Mouse (Mus musculus) MEL (cell line): ENCODE results near the gene Dnah17. TPM values are rescaled to one million over a fixed set of nuclear protein-coding genes. Genes with fewer than 3 reads are reported as not detected.

Source experiments
- DNase-seq: peaks from one replicate; pipeline ENCODE4 v3.0.0; 2011; ENCODE audit warnings: low read depth, low spot score
- H3K27ac ChIP-seq: 2 replicates; pipeline ENCODE4 v1.5.1; 2012; ENCODE audit warnings: low read depth, mild to moderate bottlenecking, control low read depth, low read length, moderate library complexity; ENCODE audit not compliant: control insufficient read depth
- H3K27me3 ChIP-seq, 2 experiments: fragments of 150-350 bp in 1 of 2; sonication (generic) in 1 of 2; 2 replicates each; pipeline ENCODE4 v1.6.1; 2012; ENCODE audit warnings: low read length in 2 of 2, mild to moderate bottlenecking in 2 of 2, improper control_type of control experiment in 1 of 2, moderate library complexity in 1 of 2; ENCODE audit not compliant: insufficient read depth in 2 of 2, control insufficient read depth in 1 of 2
- H3K36me3 ChIP-seq, 2 experiments: 2 replicates each; pipeline ENCODE4 v1.6.1; 2012 to 2014; ENCODE audit warnings: low read length in 2 of 2, improper control_type of control experiment in 1 of 2, inconsistent platforms in 1 of 2, mild to moderate bottlenecking in 1 of 2; ENCODE audit not compliant: insufficient read depth in 2 of 2, control insufficient read depth in 1 of 2
- H3K4me1 ChIP-seq, 2 experiments: fragments of 150-350 bp in 1 of 2; sonication (generic) in 1 of 2; 2 replicates each; pipeline ENCODE4 v1.6.1; 2012; ENCODE audit warnings: low read length in 2 of 2, improper control_type of control experiment in 1 of 2, mild to moderate bottlenecking in 1 of 2; ENCODE audit not compliant: insufficient read depth in 2 of 2, control insufficient read depth in 1 of 2
- H3K4me3 ChIP-seq, 2 experiments: fragments of 150-350 bp in 1 of 2; sonication (generic) in 1 of 2; 2 replicates each; pipeline ENCODE4 v1.5.1; 2012; ENCODE audit warnings: low read depth in 2 of 2, low read length in 2 of 2, mild to moderate bottlenecking in 2 of 2, moderate library complexity in 2 of 2, control low read depth in 1 of 2, improper control_type of control experiment in 1 of 2; ENCODE audit not compliant: control insufficient read depth in 1 of 2, insufficient read depth in 1 of 2
- H3K79me2 ChIP-seq: 2 replicates; pipeline ENCODE4 v1.6.1; 2012; ENCODE audit warnings: mild to moderate bottlenecking, low read length, moderate library complexity; ENCODE audit not compliant: control insufficient read depth, poor library complexity, insufficient read depth
- H3K9ac ChIP-seq: 2 replicates; pipeline ENCODE4 v1.6.1; 2012; ENCODE audit warnings: low read depth, mild to moderate bottlenecking, control low read depth, low read length, moderate library complexity; ENCODE audit not compliant: control insufficient read depth, poor library complexity, severe bottlenecking
- H3K9me3 ChIP-seq: fragments of 150-350 bp; sonication (generic); replicated peaks from 2 replicates; pipeline ENCODE4 v1.6.1; 2012; ENCODE audit warnings: mild to moderate bottlenecking, low read length, improper control_type of control experiment, moderate library complexity; ENCODE audit not compliant: insufficient read depth
- BHLHE40 ChIP-seq: IDR thresholded peaks from 2 replicates; pipeline ENCODE4 v1.6.1; 2012; ENCODE audit warnings: low read depth, mild to moderate bottlenecking, inconsistent platforms, low read length, improper control_type of control experiment, borderline replicate concordance
- CHD2 ChIP-seq: IDR thresholded peaks from 2 replicates; pipeline ENCODE4 v1.6.1; 2011; ENCODE audit warnings: low read length, improper control_type of control experiment
- E2F4 ChIP-seq: IDR thresholded peaks from 2 replicates; pipeline ENCODE4 v1.6.1; 2011; ENCODE audit warnings: low read depth, low read length, improper control_type of control experiment, borderline replicate concordance
- ELF1 ChIP-seq: IDR thresholded peaks from 2 replicates; pipeline ENCODE4 v1.6.1; 2014; ENCODE audit warnings: low read depth, mild to moderate bottlenecking, inconsistent platforms, low read length, improper control_type of control experiment, moderate library complexity
- ETS1 ChIP-seq: IDR thresholded peaks from 2 replicates; pipeline ENCODE4 v1.6.1; 2012; ENCODE audit warnings: low read depth, mild to moderate bottlenecking, inconsistent platforms, low read length, improper control_type of control experiment, moderate library complexity
- GABPA ChIP-seq: IDR thresholded peaks from 2 replicates; pipeline ENCODE4 v1.6.1; 2012; ENCODE audit warnings: low read depth, mild to moderate bottlenecking, inconsistent platforms, low read length, improper control_type of control experiment, moderate library complexity
- GATA1 ChIP-seq: IDR thresholded peaks from 2 replicates; pipeline ENCODE4 v1.6.1; 2011; ENCODE audit warnings: low read depth, low read length, improper control_type of control experiment
- HCFC1 ChIP-seq: IDR thresholded peaks from 2 replicates; pipeline ENCODE4 v1.6.1; 2012; ENCODE audit warnings: low read depth, mild to moderate bottlenecking, inconsistent platforms, low read length, improper control_type of control experiment, moderate library complexity
- JUND ChIP-seq: IDR thresholded peaks from 2 replicates; pipeline ENCODE4 v1.6.1; 2011; ENCODE audit warnings: low read depth, mild to moderate bottlenecking, improper control_type of control experiment, low read length
- MAFK ChIP-seq: IDR thresholded peaks from 2 replicates; pipeline ENCODE4 v1.6.1; 2011; ENCODE audit warnings: low read depth, mild to moderate bottlenecking, low read length, improper control_type of control experiment, borderline replicate concordance
- MAX ChIP-seq: IDR thresholded peaks from 2 replicates; pipeline ENCODE4 v1.6.1; 2011; ENCODE audit warnings: low read length, improper control_type of control experiment
- MAZ ChIP-seq: IDR thresholded peaks from 2 replicates; pipeline ENCODE4 v1.6.1; 2012; ENCODE audit warnings: low read depth, mild to moderate bottlenecking, inconsistent platforms, low read length, improper control_type of control experiment
- MEF2A ChIP-seq: IDR thresholded peaks from 2 replicates; pipeline ENCODE4 v1.6.1; 2014; ENCODE audit warnings: low read depth, mild to moderate bottlenecking, inconsistent platforms, low read length, improper control_type of control experiment; ENCODE audit not compliant: poor library complexity, insufficient replicate concordance, severe bottlenecking; ENCODE audit errors: extremely low read depth
- MXI1 ChIP-seq: IDR thresholded peaks from 2 replicates; pipeline ENCODE4 v1.6.1; 2011; ENCODE audit warnings: mild to moderate bottlenecking, low read depth, low read length, improper control_type of control experiment
- MYB ChIP-seq: IDR thresholded peaks from 2 replicates; pipeline ENCODE4 v1.6.1; 2011; ENCODE audit warnings: mild to moderate bottlenecking, low read depth, low read length, improper control_type of control experiment
- MYC ChIP-seq: IDR thresholded peaks from 2 replicates; pipeline ENCODE4 v1.6.1; 2011; ENCODE audit warnings: low read depth, mild to moderate bottlenecking, low read length, improper control_type of control experiment, moderate library complexity
- NELFE ChIP-seq: IDR thresholded peaks from 2 replicates; pipeline ENCODE4 v1.6.1; 2011; ENCODE audit warnings: low read depth, low read length, improper control_type of control experiment
- POLR2A ChIP-seq, 2 experiments: IDR thresholded peaks; 2 replicates each; pipeline ENCODE4 v1.6.1; 2011 to 2012; ENCODE audit warnings: low read length in 2 of 2, mild to moderate bottlenecking in 2 of 2, control low read depth in 1 of 2, improper control_type of control experiment in 1 of 2, low read depth in 1 of 2, moderate library complexity in 1 of 2; ENCODE audit not compliant: control insufficient read depth in 1 of 2, insufficient read depth in 1 of 2, poor library complexity in 1 of 2
- POLR2AphosphoS2 ChIP-seq: IDR thresholded peaks from 2 replicates; pipeline ENCODE4 v1.6.1; 2011; ENCODE audit warnings: low read length, improper control_type of control experiment
- RAD21 ChIP-seq: IDR thresholded peaks from 2 replicates; pipeline ENCODE4 v1.6.1; 2011; ENCODE audit warnings: mild to moderate bottlenecking, low read depth, low read length, improper control_type of control experiment
- SIN3A ChIP-seq: IDR thresholded peaks from 2 replicates; pipeline ENCODE4 v1.6.1; 2012; ENCODE audit warnings: low read length, improper control_type of control experiment, inconsistent platforms
- TAL1 ChIP-seq: IDR thresholded peaks from 2 replicates; pipeline ENCODE4 v1.6.1; 2012; ENCODE audit warnings: mild to moderate bottlenecking, inconsistent platforms, low read length, moderate library complexity, mixed read lengths
- TBP ChIP-seq: IDR thresholded peaks from 2 replicates; pipeline ENCODE4 v1.8.0; 2011; ENCODE audit warnings: low read depth, low read length, improper control_type of control experiment
- UBTF ChIP-seq: IDR thresholded peaks from 2 replicates; pipeline ENCODE4 v1.6.1; 2012; ENCODE audit warnings: low read depth, mild to moderate bottlenecking, inconsistent platforms, low read length, improper control_type of control experiment, moderate library complexity, borderline replicate concordance; ENCODE audit not compliant: insufficient read depth
- USF1 ChIP-seq: IDR thresholded peaks from 2 replicates; pipeline ENCODE4 v1.6.1; 2014; ENCODE audit warnings: low read depth, mild to moderate bottlenecking, inconsistent platforms, low read length, improper control_type of control experiment, moderate library complexity
- USF2 ChIP-seq, 2 experiments: IDR thresholded peaks; 2 replicates each; pipeline ENCODE4 v1.6.1; 2011 to 2012; ENCODE audit warnings: improper control_type of control experiment in 2 of 2, low read length in 2 of 2, borderline replicate concordance in 1 of 2, inconsistent platforms in 1 of 2, low read depth in 1 of 2, mild to moderate bottlenecking in 1 of 2; ENCODE audit not compliant: insufficient read depth in 1 of 2
- ZMIZ1 ChIP-seq: IDR thresholded peaks from 2 replicates; pipeline ENCODE4 v1.6.1; 2012; ENCODE audit warnings: low read depth, mild to moderate bottlenecking, inconsistent platforms, low read length, improper control_type of control experiment, moderate library complexity
- polyA plus RNA-seq, 2 experiments: library from polyadenylated mRNA; stranded (reverse) in 1 of 2; unstranded in 1 of 2; fragments of >175 nt in 1 of 2; fragments of >200 nt in 1 of 2; gene quantifications; 2 replicates each; pipeline versions ENCODE4 v1.2.1 to v1.2.4; 2012; ENCODE audit warnings: low replicate concordance in 2 of 2, low read depth in 1 of 2; ENCODE audit not compliant: insufficient read length in 2 of 2, insufficient read depth in 1 of 2, missing spikeins in 1 of 2
- total RNA-seq: library from RNA; depleted of rRNA; stranded (reverse); fragments of 300-350 nt; gene quantifications from 2 replicates; pipeline ENCODE4 v1.2.3, GENCODE M21; 2012

The Dnah17 gene
- total and polyA plus RNA-seq, 3 experiments, result 0.04 to 0.21 TPM; not detected in 1

- no peaks in the 10 kb centered on the region for H3K79me2 ChIP-seq
- H3K27me3 ChIP-seq, result peaks cover 0 to 1% of the 10 kb centered on the region in 2 experiments; a peak in 1 of 4 replicates
- H3K4me3 ChIP-seq, result no peak overlapping the region
- TF ChIP-seq MYC, result no peak
- TF ChIP-seq GABPA, result no peak
- TF ChIP-seq NELFE, result no peak
- TF ChIP-seq RAD21, result no peak
- TF ChIP-seq GATA1, result no peak
- no peak for TF ChIP-seq POLR2A (IDR thresholded peaks at IDR 0.05; ENCODE audit: control insufficient read depth in 1 of 2, insufficient read depth in 1 of 2, low read depth in 1 of 2, low read length in 2 of 2, poor library complexity in 1 of 2)
- no peak for TF ChIP-seq MAX
- TF ChIP-seq UBTF, result no peak
- no peak for TF ChIP-seq SIN3A
- TF ChIP-seq MXI1, result no peak
- no peak for TF ChIP-seq BHLHE40
- no peak for TF ChIP-seq MAFK
- no peak for TF ChIP-seq ELF1
- no peak for TF ChIP-seq CHD2
- TF ChIP-seq JUND, result no peak
- TF ChIP-seq TAL1, result no peak
- H3K9ac ChIP-seq, result no peak overlapping the region
- no peaks in the 10 kb centered on the region for H3K36me3 ChIP-seq
- no peaks in the 10 kb centered on the region for H3K4me1 ChIP-seq
- H3K27ac ChIP-seq, result no peak overlapping the region
- H3K9me3 ChIP-seq, result no peaks in the 10 kb centered on the region
- no peak for DNase-seq
Measured at GRCm38 (mm10) chr11:118076929-118077328, 53.5 kb downstream of the Dnah17 start.

- Histone ChIP-seq H3K27me3 (no peaks in the 10 kb centered on the region), H3K79me2 (no peaks in the 10 kb centered on the region), H3K36me3 (no peaks in the 10 kb centered on the region), H3K4me3 (no peak overlapping the region), H3K9me3 (no peaks in the 10 kb centered on the region), H3K27ac (no peak overlapping the region), H3K4me1 (no peaks in the 10 kb centered on the region), H3K9ac (no peak overlapping the region)
- DNase-seq, result no peak
- TF ChIP-seq ZMIZ1, result no peak
- no peak for TF ChIP-seq TAL1
- no peak for TF ChIP-seq GABPA
- TF ChIP-seq USF1, result no peak
- no peak for TF ChIP-seq MEF2A
- no peak for TF ChIP-seq POLR2AphosphoS2
- no peak for TF ChIP-seq MYC
- TF ChIP-seq MAX, result no peak
- no peak for TF ChIP-seq HCFC1
- TF ChIP-seq GATA1, result no peak
- no peak for TF ChIP-seq MYB
- TF ChIP-seq TBP, result no peak
- TF ChIP-seq POLR2A (IDR thresholded peaks at IDR 0.05; ENCODE audit: control insufficient read depth in 1 of 2, insufficient read depth in 1 of 2, low read depth in 1 of 2, low read length in 2 of 2, poor library complexity in 1 of 2), result no peak
- TF ChIP-seq MAZ, result no peak
- no peak for TF ChIP-seq USF2 (IDR thresholded peaks at IDR 0.05; ENCODE audit: borderline replicate concordance in 1 of 2, insufficient read depth in 1 of 2, low read depth in 1 of 2, low read length in 2 of 2)
- TF ChIP-seq JUND, result no peak
- TF ChIP-seq E2F4, result no peak
- TF ChIP-seq CHD2, result no peak
- no peak for TF ChIP-seq UBTF
- TF ChIP-seq ETS1, result no peak
Measured at GRCm38 (mm10) chr11:118075035-118075522, 55.4 kb downstream of the Dnah17 start.
